Mouse (Mus musculus) c-Kit-positive CD71-positive TER-119-positive erythroid progenitor cells, embryonic 14.5 days (primary cell): ENCODE measurements at regions not wholly inside any gene's neighbourhood (a gene's known extent, or its start where the extent isn't known, plus 50 kb on each side); places are given as distances from the start of the nearest gene placed in this dataset.
A peak's percentile ranks its signal among the peaks of the same experiment; 100 is the strongest.
"Not testable (repeated sequence)": the region's sequence is repeated elsewhere in the genome, so short reads cannot be mapped to it uniquely, and the experiment has no call there.

Experiments
- DNase-seq: peaks from one replicate; pipeline ENCODE4 v3.0.0-alpha.2; 2013; ENCODE audit warnings: low spot score

- no peak for DNase-seq
These were observed 169.2 kb upstream of the Camk1g start for GRCm38 (mm10) chr1:193539261-193539660.

- DNase-seq = no peak
These were observed 168.3 kb upstream of the Camk1g start for GRCm38 (mm10) chr1:193538425-193538824.

DNA sequence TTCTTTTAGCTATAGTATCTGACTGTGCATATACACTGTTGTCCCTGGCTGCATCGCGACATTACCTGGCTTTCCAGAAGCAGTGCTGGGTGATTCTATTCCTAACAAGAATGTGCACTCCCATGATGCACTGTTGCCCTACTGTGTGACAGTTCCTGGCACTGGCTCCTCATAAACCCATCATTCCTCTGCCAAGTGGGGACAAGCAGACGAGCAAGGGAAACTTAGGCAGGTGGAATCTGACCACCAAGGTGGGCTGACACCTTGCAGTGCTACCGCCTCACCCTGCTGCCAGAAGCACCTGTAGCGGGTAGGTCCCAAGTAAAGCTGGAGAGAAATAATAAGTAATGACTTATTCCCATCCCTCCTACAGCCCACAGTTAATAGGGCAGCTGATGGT is 167.5 kb upstream of the Camk1g start:
- no peak for DNase-seq

DNA sequence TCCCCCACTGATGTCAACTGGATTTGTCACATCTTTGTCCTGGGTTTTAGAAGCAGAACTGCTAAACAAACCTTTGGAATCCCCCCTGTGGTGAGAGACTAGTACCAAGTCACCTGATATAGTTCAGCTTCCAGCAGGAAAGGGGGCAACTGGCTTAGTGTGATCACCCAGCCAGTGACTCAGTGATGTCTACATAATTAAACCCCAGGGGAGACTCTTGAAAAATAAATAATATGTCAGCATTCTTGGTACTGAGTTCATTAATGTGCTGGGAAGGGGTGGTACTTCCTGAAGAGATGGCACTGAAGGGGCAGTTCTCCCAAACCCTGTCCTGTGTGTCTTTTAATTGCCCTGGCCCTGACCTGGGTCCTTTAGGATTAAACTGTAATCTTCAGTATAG is 166.5 kb upstream of the Camk1g start:
- DNase-seq = no peak

DNA sequence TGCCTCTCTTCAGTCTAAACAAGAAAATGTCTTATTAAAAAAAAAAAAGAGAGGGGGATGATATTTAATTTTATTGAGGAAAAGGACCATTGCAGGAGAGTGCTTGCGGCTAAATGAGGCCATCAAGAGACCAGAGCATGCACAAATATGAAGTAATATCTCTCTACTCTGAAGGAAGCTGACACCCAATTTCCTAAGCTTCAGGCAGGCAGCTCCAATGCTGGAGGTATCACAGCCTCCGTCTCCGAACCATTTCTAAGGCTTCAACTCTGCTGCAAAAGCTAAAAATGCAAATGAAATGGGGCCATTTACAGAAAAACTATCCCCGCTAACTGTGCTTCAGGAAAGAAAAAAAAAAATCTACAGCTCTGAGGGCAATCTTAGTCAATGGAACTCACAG is 164.4 kb upstream of the Camk1g start:
- DNase-seq = no peak

DNA sequence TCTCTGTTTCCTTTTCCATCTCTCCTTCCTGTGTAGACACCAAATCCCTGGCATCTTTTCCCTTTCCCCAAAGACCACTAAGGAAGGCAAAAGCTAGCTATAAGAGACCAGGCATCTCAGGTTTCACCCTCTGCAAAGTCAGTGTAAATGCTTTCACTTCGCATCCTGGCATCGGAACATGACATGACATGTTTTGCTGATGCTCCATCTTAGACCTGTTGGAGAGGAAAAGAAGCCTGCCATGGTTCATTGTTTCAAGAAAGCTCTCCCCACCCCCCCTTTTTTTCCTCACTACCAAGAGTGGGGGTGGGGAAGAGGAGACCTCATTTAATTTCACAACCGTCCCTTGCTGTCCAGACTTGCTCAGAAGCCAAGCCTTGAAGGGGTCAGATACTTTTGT is 156.4 kb upstream of the Camk1g start:
- DNase-seq = no peak

- no peak for DNase-seq
These were observed 151.9 kb upstream of the Camk1g start for GRCm38 (mm10) chr1:193522007-193522406.

- DNase-seq = no peak
These were observed 148.7 kb upstream of the Camk1g start for GRCm38 (mm10) chr1:193518840-193519239.

DNA sequence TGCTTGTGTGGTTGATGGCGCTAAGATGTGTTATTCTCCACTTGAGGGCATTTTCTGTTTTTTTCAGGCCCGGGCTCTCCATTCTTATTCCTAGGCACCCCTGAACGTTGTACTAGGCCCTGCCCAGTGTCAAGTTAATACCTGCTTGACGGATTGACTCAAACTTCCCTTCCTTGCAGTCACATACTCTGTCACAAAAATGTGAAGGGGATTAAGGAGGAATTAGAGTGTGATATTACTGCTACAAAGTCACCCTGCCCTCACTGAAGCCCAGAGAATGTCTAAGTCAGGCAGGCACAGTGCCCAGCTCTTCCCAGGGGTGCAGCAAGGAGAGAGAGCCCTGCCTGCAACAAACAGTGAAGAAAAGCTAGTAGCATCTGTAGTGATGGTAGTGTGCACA is 147.9 kb upstream of the Camk1g start:
- DNase-seq = no peak

DNA sequence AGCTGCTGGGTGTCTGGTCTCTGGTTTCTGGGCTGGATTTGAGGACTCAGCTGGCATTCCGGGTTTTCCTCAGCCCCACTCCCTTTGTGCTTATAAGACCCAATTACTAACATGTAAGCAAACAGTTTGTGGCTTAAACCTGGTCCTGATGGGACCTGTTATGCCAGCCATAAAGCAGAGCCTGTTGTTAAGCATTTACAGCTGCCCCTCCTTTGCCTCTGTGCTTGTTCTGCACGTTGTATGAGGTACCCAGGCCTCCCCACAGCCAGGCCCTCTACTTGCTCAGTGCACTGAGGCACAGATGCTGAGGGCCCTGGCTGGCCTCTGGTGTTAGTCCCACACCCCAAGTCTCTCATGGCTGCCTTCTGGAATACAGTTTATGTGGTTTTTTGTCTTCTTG is 147.2 kb upstream of the Camk1g start:
- no peak for DNase-seq

GRCm38 (mm10) chr1:193516395-193516794 is 146.3 kb upstream of the Camk1g start:
- DNase-seq = no peak

- DNase-seq = no peak
These were observed 144.0 kb upstream of the Camk1g start for GRCm38 (mm10) chr1:193513929-193514710.

DNA sequence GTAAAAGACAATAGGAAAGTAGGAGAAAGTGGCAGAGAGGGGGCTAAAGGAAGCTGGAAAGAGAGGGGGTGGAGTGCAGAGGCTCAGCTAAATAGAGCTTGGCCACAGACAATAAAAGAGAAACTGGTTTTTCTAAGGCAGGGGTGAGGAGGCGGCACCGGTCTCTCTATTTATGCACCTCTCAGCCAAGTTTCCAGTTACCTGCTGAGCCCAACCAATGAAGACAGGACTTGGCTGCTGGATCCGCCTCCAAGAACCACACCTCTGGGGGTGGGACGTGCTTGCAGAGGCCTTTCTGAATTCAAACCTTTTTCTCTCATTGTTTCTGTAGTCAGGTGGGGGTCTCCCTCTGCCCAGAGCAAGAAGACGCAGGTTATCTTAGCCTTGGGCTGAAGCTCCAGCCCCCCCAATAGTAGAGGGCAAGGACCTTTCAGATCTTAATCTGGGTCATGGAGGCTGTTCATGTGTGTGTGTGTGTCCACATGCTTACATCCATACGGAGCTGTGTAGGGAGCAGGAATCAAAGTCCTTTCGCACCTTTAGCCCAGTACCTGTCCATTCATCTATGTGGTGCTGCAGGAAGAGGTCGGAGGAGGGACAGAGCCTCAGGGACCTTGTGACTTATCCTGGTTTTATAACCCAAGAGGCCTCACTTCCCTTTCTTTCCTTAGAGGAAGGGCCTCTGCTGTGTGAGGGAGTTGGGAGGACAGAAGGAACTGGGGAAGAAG is 140.1 kb upstream of the Camk1g start:
- no peak for DNase-seq

- no peak for DNase-seq
These were observed 138.2 kb upstream of the Camk1g start for GRCm38 (mm10) chr1:193508271-193508670.

- no peak for DNase-seq
These were observed 136.9 kb upstream of the Camk1g start for GRCm38 (mm10) chr1:193506991-193507390.

DNA sequence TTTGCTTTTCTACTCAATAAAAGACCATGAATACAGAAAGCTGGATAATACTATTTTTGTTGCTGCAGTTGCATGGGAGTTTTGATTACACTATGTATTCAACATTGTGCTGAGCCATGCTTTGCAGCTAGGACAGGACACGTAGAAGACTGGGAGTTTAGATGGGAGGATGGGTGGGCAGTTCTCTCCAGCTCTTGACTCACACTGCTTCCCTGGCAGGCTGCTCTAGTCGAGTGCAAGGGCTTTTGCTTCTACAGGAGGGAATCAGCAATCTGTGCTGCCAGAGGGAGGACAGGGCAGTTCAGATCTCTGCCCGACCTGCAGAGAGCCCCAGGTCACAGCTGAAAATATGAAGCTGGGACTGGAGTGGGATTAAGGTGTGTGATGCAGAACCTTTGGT is 135.3 kb upstream of the Camk1g start:
- DNase-seq = no peak

DNA sequence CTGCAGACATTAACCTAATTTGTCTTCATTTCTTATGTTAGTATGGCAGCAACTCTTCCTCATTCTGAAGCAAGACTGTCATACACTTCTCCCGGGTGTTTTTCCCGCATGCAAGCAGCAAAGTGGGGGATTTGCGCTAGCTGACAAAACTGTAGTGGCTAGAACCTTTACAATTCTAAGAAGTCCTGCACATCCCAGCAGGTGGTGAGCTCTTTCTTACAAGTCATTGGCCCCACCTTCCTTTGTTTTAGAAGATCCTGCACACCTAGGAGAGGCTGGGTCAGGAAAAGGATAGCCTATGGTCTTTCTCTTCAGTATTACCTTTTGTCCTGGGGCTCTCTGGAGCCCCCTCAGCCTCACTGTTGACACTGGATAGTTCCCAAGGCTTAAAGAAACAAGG is 134.5 kb upstream of the Camk1g start:
- no peak for DNase-seq

DNA sequence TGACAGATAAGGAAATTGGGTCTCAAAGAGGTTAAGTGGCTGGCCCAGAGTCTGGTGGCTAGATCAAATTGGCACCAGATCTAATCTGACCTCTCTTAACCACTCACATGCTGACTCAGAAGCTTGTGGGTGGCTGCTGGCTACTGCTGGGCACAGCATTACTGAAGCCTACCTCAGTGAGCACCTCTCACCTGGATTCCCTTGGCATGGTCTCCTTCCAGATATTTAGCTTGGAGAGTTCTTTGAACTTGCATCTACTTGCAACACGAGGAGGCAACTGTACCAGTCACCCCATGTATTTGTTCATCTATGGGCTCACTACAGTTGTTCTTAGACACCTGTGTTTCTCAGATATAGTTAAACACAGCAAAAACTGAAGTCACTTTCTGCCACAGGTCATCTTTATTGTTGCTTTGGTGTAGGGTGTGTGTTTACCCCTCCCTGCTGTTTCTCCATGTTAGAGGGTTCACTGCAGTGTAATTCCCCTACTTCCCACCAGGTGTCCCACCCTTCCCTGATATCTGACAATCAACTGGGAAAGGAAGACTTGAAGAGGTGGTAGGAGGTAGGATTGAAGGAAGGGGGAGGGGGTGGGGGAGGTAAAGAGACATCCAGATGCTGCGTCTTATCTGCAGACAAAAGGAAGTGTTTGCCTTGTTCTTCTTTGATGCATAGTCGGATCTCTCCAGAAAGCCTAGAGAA is 133.7 kb upstream of the Camk1g start:
- peak; percentile 12 for DNase-seq

- DNase-seq = no peak
These were observed 126.4 kb upstream of the Camk1g start for GRCm38 (mm10) chr1:193496265-193497183.

DNA sequence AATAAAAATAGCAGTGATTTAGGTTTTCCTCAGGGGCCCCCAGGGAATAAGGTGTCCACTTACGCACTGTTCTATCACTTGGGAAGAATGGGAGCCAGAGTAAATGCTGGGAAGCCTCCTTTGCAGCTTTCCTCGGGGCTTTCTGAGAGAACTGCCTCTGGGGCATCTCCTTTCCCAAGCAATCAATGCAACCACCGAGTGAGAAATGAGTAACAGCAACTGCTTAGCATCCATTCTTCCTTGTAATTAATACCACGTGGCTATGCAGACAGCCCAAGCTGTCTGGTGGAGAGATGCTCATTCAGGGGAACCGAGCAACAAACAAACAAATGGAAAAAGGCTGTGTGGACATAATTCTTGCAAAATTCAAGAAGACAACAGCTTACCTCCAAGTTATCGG is 117.9 kb upstream of the Camk1g start:
- DNase-seq = no peak

GRCm38 (mm10) chr1:193486668-193487067 is 116.6 kb upstream of the Camk1g start:
- DNase-seq = not testable (repeated sequence)

GRCm38 (mm10) chr1:193484977-193485376 is 114.9 kb upstream of the Camk1g start:
- no peak for DNase-seq
